Mouse (Mus musculus) liver, postnatal 0 days (tissue): ENCODE measurements around the gene Rsg1.

Experiments
- CTCF ChIP-seq: sonication (generic); IDR thresholded peaks from 2 replicates; pipeline ENCODE4 v1.5.1; 2016; ENCODE audit warnings: antibody characterized with exemption, low read depth
- EP300 ChIP-seq: IDR thresholded peaks from 2 replicates; pipeline ENCODE4 v1.6.1; 2016; ENCODE audit warnings: antibody characterized with exemption, low read depth, mild to moderate bottlenecking

- TF ChIP-seq CTCF, result no peak
- TF ChIP-seq EP300, result no peak
Measured at GRCm38 (mm10) chr4:141196981-141197685, 16.6 kb upstream of the Rsg1 start.
